Mouse (Mus musculus) bone marrow macrophage, adult 2 months (primary cell): ENCODE measurements around the gene Fam24b.

Experiments
- CTCF ChIP-seq: IDR thresholded peaks from 2 replicates; pipeline ENCODE4 v1.5.1; 2012; ENCODE audit warnings: low read depth, mild to moderate bottlenecking, low read length, moderate library complexity
- POLR2A ChIP-seq: IDR thresholded peaks from 2 replicates; pipeline ENCODE4 v1.6.1; 2012; ENCODE audit warnings: mild to moderate bottlenecking, low read depth, low read length, borderline replicate concordance

DNA sequence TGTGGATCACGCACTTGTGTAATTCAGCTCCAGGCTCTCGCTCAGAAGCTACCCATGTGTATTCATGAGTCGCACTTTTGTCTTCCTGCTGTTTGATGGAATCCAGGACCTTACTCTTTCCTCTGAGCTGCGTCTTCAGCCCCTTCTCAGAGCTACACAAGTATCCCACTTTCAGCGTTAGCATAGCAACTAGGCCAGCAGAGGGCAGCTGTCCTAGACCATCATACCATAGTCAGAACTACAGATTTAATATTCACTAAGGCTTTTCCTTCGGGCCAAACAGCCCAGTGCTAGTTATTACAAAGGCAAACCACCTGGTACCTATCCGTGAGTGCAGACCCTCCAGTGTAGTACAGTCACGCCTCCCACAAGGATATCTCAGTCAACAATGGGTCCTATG is 32.2 kb downstream of the Fam24b start:
- TF ChIP-seq POLR2A (no peak), CTCF (no peak)
